Mouse (Mus musculus) ovary, adult 18-20 months (tissue): ENCODE data around the gene Tsen34.
"Not testable (repeated sequence)": the region's sequence is repeated elsewhere in the genome, so short reads cannot be mapped to it uniquely, and the experiment has no call there.

Experiments
- DNase-seq: peaks from one replicate; pipeline ENCODE4 v3.0.0; 2022; ENCODE audit warnings: low spot score, mixed read lengths

Tsen34 gene

GRCm38 (mm10) chr7:3691919-3692318 is 744 bp upstream of the Tsen34 start:
- no peak for DNase-seq

GRCm38 (mm10) chr7:3692987-3693808 is 535 bp downstream of the Tsen34 start, which contains the start of gene Mboat7:
Mboat7 (minus strand) TSS chr7:3693523.
- peak; percentile 95 for DNase-seq

- no peak for DNase-seq
These were observed 1.1 kb downstream of the Tsen34 start for GRCm38 (mm10) chr7:3693809-3694075.

GRCm38 (mm10) chr7:3694076-3694948 is 1.6 kb downstream of the Tsen34 start:
- DNase-seq: peak; percentile 78

GRCm38 (mm10) chr7:3694949-3695305 is 2.3 kb downstream of the Tsen34 start:
- DNase-seq: not testable (repeated sequence)

GRCm38 (mm10) chr7:3698471-3698870 is 5.8 kb downstream of the Tsen34 start:
- DNase-seq: no peak

- no peak for DNase-seq
These were observed 10.7 kb downstream of the Tsen34 start for GRCm38 (mm10) chr7:3703148-3703878.

- peak; percentile 91 for DNase-seq
These were observed 11.3 kb downstream of the Tsen34 start, which contains the start of gene Rps9 for GRCm38 (mm10) chr7:3703879-3704441. Rps9 (plus strand) TSS chr7:3703993.

- DNase-seq: no peak
These were observed 11.8 kb downstream of the Tsen34 start for GRCm38 (mm10) chr7:3704475-3704874.

- not testable (repeated sequence) for DNase-seq
These were observed 12.8 kb downstream of the Tsen34 start for GRCm38 (mm10) chr7:3705461-3705860.

GRCm38 (mm10) chr7:3705911-3706310 is 13.2 kb downstream of the Tsen34 start:
- DNase-seq: no peak

GRCm38 (mm10) chr7:3706343-3706934 is 13.8 kb downstream of the Tsen34 start:
- DNase-seq: no peak

- DNase-seq: no peak
These were observed 14.4 kb downstream of the Tsen34 start for GRCm38 (mm10) chr7:3707027-3707426.

GRCm38 (mm10) chr7:3707568-3708413 is 15.1 kb downstream of the Tsen34 start:
- no peak for DNase-seq

GRCm38 (mm10) chr7:3708447-3708980 is 15.9 kb downstream of the Tsen34 start:
- not testable (repeated sequence) for DNase-seq

- no peak for DNase-seq
These were observed 16.3 kb downstream of the Tsen34 start for GRCm38 (mm10) chr7:3709000-3709399.

GRCm38 (mm10) chr7:3712264-3712942 is 19.7 kb downstream of the Tsen34 start:
- no peak for DNase-seq

GRCm38 (mm10) chr7:3715249-3715648 is 22.6 kb downstream of the Tsen34 start:
- no peak for DNase-seq

- DNase-seq: not testable (repeated sequence)
These were observed 27.6 kb downstream of the Tsen34 start, which contains the start of gene Pirb for GRCm38 (mm10) chr7:3720268-3720667. Pirb (minus strand) TSS chr7:3720391.

- not testable (repeated sequence) for DNase-seq
These were observed 32.8 kb downstream of the Tsen34 start for GRCm38 (mm10) chr7:3725459-3725858.
